ENCODE assay signal across 8 mouse cellular contexts in the genomic region with DNA sequence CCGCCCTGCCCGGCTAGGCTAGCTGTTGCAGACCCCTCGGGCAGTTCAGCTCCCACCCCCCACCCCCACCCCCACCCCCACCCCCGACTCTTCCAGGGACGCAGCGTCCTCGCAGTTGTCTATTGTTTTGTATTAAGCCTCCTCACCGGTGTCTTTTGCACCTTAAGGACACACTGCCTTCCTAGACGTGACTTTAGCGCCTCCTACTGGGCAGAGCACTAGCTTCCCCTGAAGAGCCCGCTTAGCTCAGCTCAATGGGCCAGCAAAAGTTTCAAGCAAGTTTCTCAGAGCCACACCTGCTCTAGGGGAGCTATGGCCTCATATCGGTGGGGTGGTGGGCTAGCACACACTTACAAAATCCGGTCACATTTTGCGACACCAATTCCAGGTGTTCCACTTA. TPM values are rescaled to one million over a fixed set of nuclear protein-coding genes. Genes with fewer than 3 reads are reported as not detected.
DNase-seq lines count a peak whose midpoint lies in the region; ATAC-seq and TF ChIP-seq lines count a peak whose summit lies in the region.

No protein-coding gene starts in this region.

- peak in 1 of 2 experiments; percentile 70 for DNase-seq in layer of hippocampus, adult 2 months (ENCODE audit: low spot score in 2 of 2)
- DNase-seq in layer of hippocampus, adult 9-10 months (ENCODE audit: low spot score) = no peak
- DNase-seq in cerebellum, adult 11 months = peak; percentile 49
- peak; percentile 74 for DNase-seq in forelimb bud, embryonic 11.5 days (ENCODE audit: low read depth, low spot score)
- peak; percentile 81 for DNase-seq in intestine, embryonic 14.5 days (ENCODE audit: low spot score)
- DNase-seq in liver, adult 2 months (ENCODE audit: extremely low read depth, low read depth, low spot score) = peak; percentile 55
- DNase-seq in midbrain, postnatal 0 days (ENCODE audit: low spot score) = peak; percentile 74
- DNase-seq in spleen, postnatal 4 days (ENCODE audit: low spot score in 2 of 2) = peak; percentile 81 to 92

- 6% methylated on average over 14 of the region's 14 CpGs for WGBS in intestine, embryonic 14.5 days
- WGBS in liver, adult 2 months = 16% methylated on average over 13 of the region's 14 CpGs
- WGBS in midbrain, postnatal 0 days = 9% methylated on average over 14 of the region's 14 CpGs

- no peak for TF ChIP-seq POLR2A in liver, adult 2 months (IDR thresholded peaks at IDR 0.05; ENCODE audit: extremely low read depth, insufficient read depth, low read length)

- no peak overlapping the region for H3K4me2 ChIP-seq in intestine, embryonic 14.5 days (ENCODE audit: low read length)
- 0 out of 2 replicates have a peak overlapping the region, but pooled peaks have one; percentile 6 for H3K4me2 ChIP-seq in midbrain, postnatal 0 days (ENCODE audit: low read depth, low read length, poor library complexity, severe bottlenecking)

- no peak overlapping the region for H3K9ac ChIP-seq in intestine, embryonic 14.5 days (ENCODE audit: low read length)
- no peak overlapping the region for H3K9ac ChIP-seq in liver, adult 2 months (ENCODE audit: low read depth, low read length)
- no peak overlapping the region for H3K9ac ChIP-seq in midbrain, postnatal 0 days (replicated peaks; ENCODE audit: low read length, poor library complexity, severe bottlenecking)

- H3K27ac ChIP-seq in layer of hippocampus, adult 2 months = no peak overlapping the region
- no peak overlapping the region for H3K27ac ChIP-seq in intestine, embryonic 14.5 days (ENCODE audit: low read depth)
- H3K27ac ChIP-seq in liver, adult 2 months (replicated peaks; ENCODE audit: insufficient read depth, low read depth, low read length) = no peak overlapping the region
- no peak overlapping the region for H3K27ac ChIP-seq in midbrain, postnatal 0 days (ENCODE audit: low read depth, low read length)

- TF ChIP-seq CTCF in layer of hippocampus, adult 2 months (conservative IDR thresholded peaks at IDR 0.05) = peak; percentile 78
- TF ChIP-seq CTCF in liver, adult 2 months (IDR thresholded peaks at IDR 0.05; ENCODE audit: low read depth, low read length) = peak; percentile 84
- peak; percentile 79 for TF ChIP-seq CTCF in midbrain, postnatal 0 days (IDR thresholded peaks at IDR 0.05)

- no peaks in the 10 kb centered on the region for H3K27me3 ChIP-seq in intestine, embryonic 14.5 days (replicated peaks; ENCODE audit: control insufficient read depth, insufficient read depth, low read length)
- H3K27me3 ChIP-seq in liver, adult 2 months (ENCODE audit: control insufficient read depth, insufficient read depth, low read length) = no peaks in the 10 kb centered on the region
- H3K27me3 ChIP-seq in midbrain, postnatal 0 days (ENCODE audit: insufficient read depth, low read length) = no peaks in the 10 kb centered on the region

- no peaks in the 10 kb centered on the region for H3K79me2 ChIP-seq in liver, adult 2 months (ENCODE audit: control insufficient read depth, insufficient read depth, low read length)

- no peaks in the 10 kb centered on the region for H3K4me1 ChIP-seq in intestine, embryonic 14.5 days (replicated peaks; ENCODE audit: control insufficient read depth, insufficient read depth, low read length)
- no peaks in the 10 kb centered on the region for H3K4me1 ChIP-seq in liver, adult 2 months (ENCODE audit: control insufficient read depth, insufficient read depth, low read length)
- H3K4me1 ChIP-seq in midbrain, postnatal 0 days (ENCODE audit: insufficient read depth, low read length) = no peaks in the 10 kb centered on the region

- no peak overlapping the region for H3K4me3 ChIP-seq in layer of hippocampus, adult 2 months
- no peak overlapping the region for H3K4me3 ChIP-seq in intestine, embryonic 14.5 days (ENCODE audit: low read depth, low read length)
- no peak overlapping the region; the same call in 1 of the 2 replicates for H3K4me3 ChIP-seq in liver, adult 2 months (ENCODE audit: insufficient read depth, low read depth, low read length)
- no peak overlapping the region for H3K4me3 ChIP-seq in midbrain, postnatal 0 days (ENCODE audit: low read depth, low read length)

- peak; percentile 45; the same call in 1 of the 2 replicates for ATAC-seq in intestine, embryonic 14.5 days (replicated peaks; ENCODE audit: low FRiP score, low TSS enrichment, low read depth)
- no peak for ATAC-seq in midbrain, postnatal 0 days (ENCODE audit: low FRiP score)

- no peaks in the 10 kb centered on the region for H3K9me3 ChIP-seq in intestine, embryonic 14.5 days (ENCODE audit: control insufficient read depth, low read length)
- H3K9me3 ChIP-seq in midbrain, postnatal 0 days (ENCODE audit: low read length) = no peaks in the 10 kb centered on the region

- H3K36me3 ChIP-seq in intestine, embryonic 14.5 days (ENCODE audit: control insufficient read depth, insufficient read depth, low read length) = no peaks in the 10 kb centered on the region
- no peaks in the 10 kb centered on the region for H3K36me3 ChIP-seq in liver, adult 2 months (ENCODE audit: control insufficient read depth, insufficient read depth, low read length)
- no peaks in the 10 kb centered on the region for H3K36me3 ChIP-seq in midbrain, postnatal 0 days (ENCODE audit: insufficient read depth, low read length)

RNA-seq across cellular contexts. Expression of a gene that starts 11.0 kb away (rescaled TPM):
- total RNA-seq in layer of hippocampus, adult 2 months (2021) = 100 to 1,000 TPM; 144 to 147 TPM
- polyA plus RNA-seq in intestine, embryonic 14.5 days (2014; fragmentation: Nextera tagmentation; extraction: Ambion mirVana) = 56.0 and 58.9 TPM in 2 replicates
- 30.1 and 41.2 TPM in 2 replicates for total RNA-seq in liver, adult 2 months (2014; rRNA removed)
- 46.7 and 48.8 TPM in 2 replicates for polyA plus RNA-seq in liver, adult 2 months (2012; rRNA removed)
- 122 and 130 TPM in 2 replicates for total RNA-seq in midbrain, postnatal 0 days (2014; rRNA removed)
- polyA plus RNA-seq in midbrain, postnatal 0 days (2015; fragmentation: Nextera tagmentation; extraction: Ambion mirVana) = 94.8 and 99.5 TPM in 2 replicates

RNA-seq across cellular contexts. Expression of a gene that starts 27.8 kb away (rescaled TPM):
- 10 to 100 TPM; 37.2 to 38.0 TPM for total RNA-seq in layer of hippocampus, adult 2 months (2021)
- polyA plus RNA-seq in intestine, embryonic 14.5 days (2014; fragmentation: Nextera tagmentation; extraction: Ambion mirVana) = 1.1 and 1.2 TPM in 2 replicates
- 0.09 and 0.20 TPM in 2 replicates for total RNA-seq in liver, adult 2 months (2014; rRNA removed)
- polyA plus RNA-seq in liver, adult 2 months (2012; rRNA removed) = 0.06 TPM in 1 of 2 replicates, not detected in the other
- total RNA-seq in midbrain, postnatal 0 days (2014; rRNA removed) = 13.0 and 15.7 TPM in 2 replicates
- polyA plus RNA-seq in midbrain, postnatal 0 days (2015; fragmentation: Nextera tagmentation; extraction: Ambion mirVana) = 7.7 and 8.3 TPM in 2 replicates

Comparison
In these comparisons a context has a peak if more than half of its experiments do, and no peak if none do; other contexts are left out.
1. RNA of a gene that starts 27.8 kb away (total RNA-seq): 37.2 to 38.0 TPM in layer of hippocampus, adult 2 months and 13.0 to 15.7 TPM in midbrain, postnatal 0 days; 0.09 to 0.20 TPM in liver, adult 2 months; every median in the first group is over 10 times any median in the second.
2. Peak in every context shown above with its lines, with median percentiles within 50 percentile points of each other: CTCF ChIP-seq.